Mouse (Mus musculus) monocyte, adult 5-6 weeks (primary cell): Measurements from ENCODE around the gene P3h4. TPM values are rescaled to one million over a fixed set of nuclear protein-coding genes. Genes with fewer than 3 reads are reported as not detected.

Experiments
- ATAC-seq: fragments of 153-309, 156-312 bp; replicated peaks from 2 replicates; pipeline ENCODE4 v1.8.0; 2017; ENCODE audit warnings: mild to moderate bottlenecking; ENCODE audit not compliant: low TSS enrichment, insufficient number of reproducible peaks, severe bottlenecking, poor library complexity, low FRiP score
- total RNA-seq: library from RNA; stranded (forward); fragments of 200-1000, 200-491, 200-594 nt; gene quantifications from 3 replicates; pipeline ENCODE4 v1.2.3, GENCODE M21; 2017

P3h4 gene
- total RNA-seq, 1 experiment from 2014 or later = 3.1 TPM

- no peak for ATAC-seq
Observed at GRCm38 (mm10) chr11:100395861-100396631, 18.6 kb downstream of the P3h4 start.

GRCm38 (mm10) chr11:100395200-100395599, 19.4 kb downstream of the P3h4 start:
- no peak for ATAC-seq

DNA sequence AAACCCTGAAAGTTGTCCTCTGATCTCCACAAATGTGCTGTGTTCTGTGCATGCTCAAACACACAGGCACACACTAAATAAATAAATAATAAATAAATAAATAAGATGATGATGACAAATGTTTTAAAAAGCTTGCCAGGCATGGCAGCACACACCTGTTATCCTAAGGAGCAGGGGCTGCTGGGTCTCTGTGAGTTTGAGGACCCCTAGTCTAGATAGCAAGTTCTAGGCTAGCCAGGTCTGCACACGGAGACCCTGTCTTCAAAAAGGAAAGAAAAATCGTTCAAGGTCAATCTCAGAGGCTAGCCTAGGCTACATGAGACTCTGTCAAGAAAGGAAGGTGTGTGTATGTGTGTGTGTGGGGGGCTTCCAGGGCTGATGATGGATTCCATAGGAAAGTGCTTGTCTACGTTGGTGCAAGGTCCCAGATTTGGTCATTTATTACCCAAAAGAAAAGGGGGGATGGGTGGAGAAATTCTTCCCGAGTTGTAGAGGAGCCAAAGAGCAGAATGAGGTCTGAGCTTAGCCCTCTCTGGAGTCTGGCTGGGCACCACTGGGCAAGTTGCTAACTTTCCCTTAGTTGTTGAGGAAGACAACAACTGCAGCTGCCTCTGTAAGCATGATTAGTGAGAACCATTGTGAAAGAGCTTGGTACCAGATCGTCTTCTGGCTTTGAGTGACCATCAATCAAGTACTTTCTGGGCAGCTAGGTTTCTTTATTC, 20.1 kb downstream of the P3h4 start:
- no peak for ATAC-seq

DNA sequence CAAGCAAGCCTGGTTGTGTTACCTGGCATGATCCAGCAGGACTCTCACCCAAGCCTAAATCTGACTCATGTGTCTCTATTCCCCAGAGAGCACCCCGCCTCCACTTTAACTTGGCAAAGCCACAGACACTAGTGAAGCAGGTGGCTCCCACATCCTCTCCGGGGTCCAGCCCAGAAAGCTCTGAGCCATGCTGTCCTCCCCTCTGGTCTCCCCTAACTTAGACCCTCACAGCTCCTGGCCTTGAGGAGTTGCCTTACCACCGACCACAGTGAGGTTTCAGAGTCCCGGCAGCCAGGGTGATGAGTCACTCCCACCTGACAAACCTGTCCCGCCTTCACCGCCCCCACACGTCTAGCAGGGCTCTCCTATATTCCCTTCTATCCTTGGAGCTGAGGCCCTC, 20.9 kb downstream of the P3h4 start:
- no peak for ATAC-seq

- no peak for ATAC-seq
Observed at GRCm38 (mm10) chr11:100392958-100393357, 21.7 kb downstream of the P3h4 start.

GRCm38 (mm10) chr11:100391884-100392345, 22.7 kb downstream of the P3h4 start:
- ATAC-seq = no peak

DNA sequence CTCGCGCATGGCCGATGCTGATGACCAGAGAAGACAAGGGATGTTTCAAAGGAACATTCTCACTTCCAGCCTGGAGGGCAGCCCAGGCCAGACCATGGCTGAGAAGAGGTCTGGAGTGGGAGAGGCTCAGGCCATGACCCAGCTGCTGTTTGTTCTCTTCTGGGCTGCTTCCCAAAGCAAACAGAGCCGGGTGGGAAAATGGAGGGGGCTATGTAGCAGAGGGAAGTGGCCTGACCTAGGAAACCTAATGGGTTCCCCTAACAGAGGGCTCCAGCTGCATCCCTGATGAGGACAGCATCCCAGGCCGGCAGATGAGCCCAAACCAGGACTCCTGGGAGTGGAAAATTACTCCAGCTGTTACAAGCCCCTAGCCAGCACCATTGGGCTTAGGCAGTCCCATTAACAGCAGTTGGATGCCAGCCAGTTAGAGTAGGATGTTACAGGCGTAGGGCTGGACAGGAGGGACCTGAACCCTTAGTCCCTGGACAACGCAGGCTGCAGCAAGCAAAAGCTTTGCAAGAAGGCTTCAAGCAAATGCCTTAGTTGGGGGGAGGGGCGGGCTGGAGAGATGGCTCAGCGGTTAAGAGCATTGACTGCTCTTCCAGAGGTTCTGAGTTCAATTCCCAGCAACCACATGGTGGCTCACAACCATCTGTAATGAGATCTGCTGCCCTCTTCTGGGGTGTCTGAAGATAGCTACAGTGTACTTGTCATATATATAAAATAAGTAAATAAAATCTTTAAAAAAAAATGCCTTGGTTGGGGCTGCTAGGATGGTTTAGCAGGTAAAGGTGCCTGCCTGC, 23.4 kb downstream of the P3h4 start:
- ATAC-seq = no peak

- no peak for ATAC-seq
Observed at GRCm38 (mm10) chr11:100389931-100390445, 24.6 kb downstream of the P3h4 start.

DNA sequence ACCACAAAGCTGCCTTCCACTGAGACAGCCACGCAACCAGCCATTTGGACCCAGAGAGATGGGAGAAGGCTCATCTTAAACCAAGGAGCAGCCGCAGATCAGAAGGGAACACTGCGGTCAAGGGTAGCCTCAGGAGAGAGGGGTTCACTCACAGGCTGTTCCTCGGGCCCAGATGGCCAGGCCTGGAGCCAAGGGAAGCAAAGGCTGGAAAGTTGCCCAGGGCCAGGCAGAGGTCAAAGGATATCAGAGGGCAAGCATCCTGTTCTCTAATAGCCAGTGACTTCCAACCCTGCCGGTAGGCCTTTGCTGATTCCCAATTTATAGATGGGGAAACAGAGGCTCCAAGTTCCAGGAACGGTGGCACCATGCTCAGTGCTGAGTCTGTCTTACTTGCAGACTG, 26.0 kb downstream of the P3h4 start:
- no peak for ATAC-seq

- ATAC-seq = no peak
Observed at GRCm38 (mm10) chr11:100387589-100388375, 26.9 kb downstream of the P3h4 start.

DNA sequence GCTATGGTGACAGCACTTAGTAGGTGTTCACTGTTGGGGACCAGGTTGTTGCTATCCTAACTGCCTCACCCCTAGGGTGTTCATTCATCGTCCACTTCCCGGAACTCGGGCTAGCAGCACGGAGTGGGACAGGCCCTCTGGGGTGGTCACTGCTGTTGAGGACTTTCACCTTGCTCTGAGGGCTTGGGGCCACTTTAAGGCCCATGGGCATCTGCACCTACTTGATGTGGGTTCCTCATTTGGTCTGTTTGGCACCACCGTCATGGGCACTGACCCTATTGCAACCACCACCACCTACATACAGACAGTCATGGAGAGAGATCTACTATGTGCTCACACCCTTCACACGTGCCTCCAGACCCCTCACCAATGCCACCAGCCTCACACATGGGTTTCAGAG, 27.5 kb downstream of the P3h4 start:
- ATAC-seq = no peak

GRCm38 (mm10) chr11:100386586-100386985, 28.1 kb downstream of the P3h4 start:
- no peak for ATAC-seq

DNA sequence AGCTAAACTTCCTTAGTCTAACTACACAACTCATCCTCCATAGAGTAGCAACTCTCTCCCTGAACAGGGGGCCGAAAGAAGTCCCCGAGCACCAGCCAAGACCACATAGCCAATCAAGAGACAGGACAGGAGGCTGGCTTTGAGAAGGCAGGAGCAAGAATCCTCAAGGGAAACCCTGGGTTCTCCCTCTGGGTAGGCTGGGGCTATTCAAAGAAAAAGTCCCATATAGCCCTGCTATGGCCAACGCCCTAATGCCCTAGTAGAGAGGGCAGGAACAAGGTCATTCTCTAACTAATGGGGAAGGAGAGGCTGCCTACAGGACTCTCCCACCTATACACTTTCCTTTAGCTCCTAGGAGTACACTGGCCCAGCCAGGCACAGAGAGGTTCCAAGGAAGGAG, 29.6 kb downstream of the P3h4 start:
- no peak for ATAC-seq

- ATAC-seq = no peak
Observed at GRCm38 (mm10) chr11:100382682-100383081, 32.0 kb downstream of the P3h4 start.

DNA sequence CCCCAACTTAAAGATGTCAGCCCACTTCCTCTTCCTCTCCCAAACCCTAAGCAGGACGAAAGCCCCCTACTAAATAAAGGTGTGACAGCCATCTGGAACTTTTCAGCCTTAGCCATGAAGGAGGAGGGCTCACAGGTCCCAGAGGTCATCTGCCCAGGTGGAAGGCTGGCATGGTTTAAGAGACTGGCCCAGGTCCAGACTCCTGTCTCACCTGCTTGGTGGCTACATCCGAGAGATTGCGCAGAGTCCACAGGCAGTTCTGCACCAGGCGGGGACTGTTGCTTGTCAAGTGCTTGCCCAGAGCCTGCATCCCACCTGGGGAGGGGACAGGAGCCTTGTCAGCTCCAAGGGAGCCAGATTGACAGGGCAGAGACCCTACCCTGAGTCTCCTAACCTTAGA, 35.3 kb downstream of the P3h4 start:
- ATAC-seq = no peak

- no peak for ATAC-seq
Observed at GRCm38 (mm10) chr11:100378446-100378845, 36.2 kb downstream of the P3h4 start.

GRCm38 (mm10) chr11:100377989-100378388, 36.6 kb downstream of the P3h4 start:
- no peak for ATAC-seq

GRCm38 (mm10) chr11:100376746-100377389, 37.8 kb downstream of the P3h4 start:
- no peak; the same call in 1 of the 2 replicates for ATAC-seq
